Mouse (Mus musculus) subcutaneous adipose tissue, adult 2 months (tissue): ENCODE measurements around the gene H2-Eb2. TPM values are rescaled to one million over a fixed set of nuclear protein-coding genes. Genes with fewer than 3 reads are reported as not detected.

Source experiments
- polyA plus RNA-seq: library from polyadenylated mRNA; depleted of rRNA; stranded (reverse); fragments of >200 nt; gene quantifications from 2 replicates; pipeline ENCODE4 v1.2.3, GENCODE M21; 2012; ENCODE audit warnings: low replicate concordance; rRNA removed

H2-Eb2 gene
- 0.09 and 0.17 TPM in 2 replicates for polyA plus RNA-seq

DNA sequence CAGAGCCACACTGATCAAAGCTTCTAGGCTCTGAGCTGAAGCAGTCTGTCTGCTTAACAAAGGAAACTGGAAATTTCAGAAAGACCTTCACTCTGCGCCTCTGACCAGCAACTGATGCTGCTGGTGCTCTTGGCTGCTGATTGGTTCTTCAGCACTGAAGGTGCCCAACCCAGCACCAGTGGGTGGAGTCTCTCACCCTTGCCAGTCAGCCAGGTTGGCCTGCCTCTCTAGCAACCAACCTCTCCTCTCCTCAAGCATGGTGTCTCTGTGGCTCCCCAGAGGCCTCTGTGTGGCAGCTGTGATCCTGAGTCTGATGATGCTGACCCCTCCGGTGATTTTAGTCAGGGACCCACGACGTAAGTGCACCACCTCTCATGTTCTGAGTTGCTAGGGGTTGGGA, at the start of gene H2-Eb2:
H2-Eb2 (plus strand) TSS at position 230 of the 400 bp plus-strand sequence.

DNA sequence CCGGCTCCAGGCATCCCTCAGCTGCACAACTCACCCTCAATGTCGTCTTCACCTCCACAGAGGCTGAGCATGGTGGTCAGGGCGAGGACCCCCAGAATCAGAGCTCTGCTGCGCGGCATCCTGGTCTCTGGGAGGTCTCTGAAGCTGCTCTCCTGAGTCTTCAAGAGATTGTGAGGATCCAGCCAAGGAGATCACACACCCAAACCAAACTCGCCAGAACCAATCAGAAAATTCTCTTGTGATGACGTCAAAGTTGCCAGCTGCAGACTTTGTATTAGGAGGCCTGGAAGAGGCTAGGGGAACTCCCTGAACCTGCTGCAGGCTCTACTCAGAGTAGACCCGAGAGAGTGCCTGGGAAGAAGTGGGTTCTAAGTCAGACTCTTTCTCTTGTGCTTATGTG, 37.8 kb upstream of the H2-Eb2 start, which contains the start of gene H2-Aa:
H2-Aa (minus strand) TSS at position 176 of the 400 bp plus-strand sequence.

DNA sequence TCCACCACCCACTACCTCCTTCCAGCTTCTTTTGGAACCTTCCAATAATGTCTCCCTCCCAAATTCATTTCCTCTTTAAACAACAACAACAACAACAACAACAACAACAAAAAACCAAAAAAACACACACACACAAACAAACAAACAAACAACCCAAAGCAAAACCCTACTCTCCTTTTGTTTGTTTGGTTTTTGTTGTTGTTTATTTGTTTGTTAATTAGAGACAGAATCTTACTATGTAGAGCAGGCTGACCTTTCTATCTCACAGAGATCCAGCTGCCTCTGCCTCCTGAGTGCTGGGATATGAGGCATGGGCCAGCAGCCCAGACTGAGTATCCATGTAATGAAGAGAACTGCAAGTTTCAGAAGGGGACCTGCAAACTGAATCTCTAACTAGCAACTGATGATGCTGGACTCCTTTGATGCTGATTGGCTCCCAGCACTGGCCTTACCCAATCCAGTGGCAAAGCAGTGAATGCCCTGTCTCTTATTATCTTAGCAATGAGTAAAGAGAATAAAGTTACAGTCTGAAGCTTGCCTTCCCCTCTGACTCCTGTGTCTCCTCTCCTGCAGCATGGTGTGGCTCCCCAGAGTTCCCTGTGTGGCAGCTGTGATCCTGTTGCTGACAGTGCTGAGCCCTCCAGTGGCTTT, 20.0 kb upstream of the H2-Eb2 start, which contains the start of gene H2-Eb1:
H2-Eb1 (plus strand) TSS at position 488 of the 651 bp plus-strand sequence.

DNA sequence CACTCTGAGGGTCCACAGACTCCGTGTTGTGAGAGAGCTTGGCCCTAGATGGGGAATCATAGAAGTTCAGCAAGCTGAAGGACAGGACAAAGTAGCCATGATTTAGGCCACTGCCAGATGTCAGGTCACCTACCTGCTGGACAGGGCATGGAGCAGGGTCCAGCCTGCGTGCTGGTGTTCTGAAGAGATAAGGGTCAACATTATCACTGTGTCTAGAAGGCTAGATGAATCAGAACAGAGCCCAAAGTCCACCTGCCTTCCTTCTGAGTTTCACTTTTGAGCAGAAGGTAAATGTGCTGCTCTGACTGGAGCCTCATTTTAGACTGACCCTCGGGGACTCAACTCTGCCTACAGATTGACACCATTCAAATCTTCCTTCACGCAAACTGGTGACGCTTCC, 29.1 kb downstream of the H2-Eb2 start, which contains the start of gene Btnl2:
Btnl2 (plus strand) TSS at position 284 of the 400 bp plus-strand sequence.

DNA sequence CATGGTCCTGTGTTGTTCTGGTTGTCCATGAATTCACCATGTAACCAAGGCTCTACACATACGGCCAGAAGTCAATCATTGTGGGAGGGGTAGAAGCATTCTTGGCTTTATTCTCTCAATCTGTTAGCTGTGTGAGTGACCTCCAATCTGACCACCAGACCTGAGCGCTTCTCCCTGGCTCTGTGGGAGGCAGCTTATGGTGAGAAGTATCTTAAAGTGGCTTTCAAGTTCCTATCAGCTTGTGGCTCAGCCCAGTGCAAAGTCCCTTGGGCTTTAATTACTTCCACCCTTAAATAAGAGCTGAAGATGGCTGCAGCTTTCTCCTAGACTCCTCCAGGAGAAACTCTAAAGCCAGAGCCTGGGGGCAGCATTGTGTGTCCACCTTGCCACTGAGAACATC, 51.4 kb downstream of the H2-Eb2 start, which contains the start of gene Btnl1:
Btnl1 (plus strand) TSS at position 286 of the 400 bp plus-strand sequence.

Other genes with a start within 250 kb of the H2-Eb2 start
- 1.5 and 8.0 TPM in 2 replicates for gene H2-Oa, start 233.3 kb upstream of the H2-Eb2 start, polyA plus RNA-seq
- 57.9 and 70.0 TPM in 2 replicates for gene H2-DMa, start 206.1 kb upstream of the H2-Eb2 start, polyA plus RNA-seq
- 90.8 and 138 TPM in 2 replicates for gene Brd2, start 203.0 kb upstream of the H2-Eb2 start, polyA plus RNA-seq
- 4.7 and 9.3 TPM in 2 replicates for gene H2-DMb2, start 182.4 kb upstream of the H2-Eb2 start, polyA plus RNA-seq
- 81.8 and 86.9 TPM in 2 replicates for gene H2-DMb1, start 172.6 kb upstream of the H2-Eb2 start, polyA plus RNA-seq
- gene Tap1, start 138.1 kb upstream of the H2-Eb2 start, polyA plus RNA-seq: 50.0 and 54.7 TPM in 2 replicates
- 69.5 and 80.5 TPM in 2 replicates for gene Psmb9, start 137.9 kb upstream of the H2-Eb2 start, polyA plus RNA-seq
- 118 and 150 TPM in 2 replicates for gene Psmb8, start 127.9 kb upstream of the H2-Eb2 start, polyA plus RNA-seq
- 59.2 and 66.5 TPM in 2 replicates for gene Tap2, start 122.1 kb upstream of the H2-Eb2 start, polyA plus RNA-seq
- gene H2-Ob, start 86.8 kb upstream of the H2-Eb2 start, polyA plus RNA-seq: 4.2 and 6.1 TPM in 2 replicates
- gene H2-Ab1, start 68.0 kb upstream of the H2-Eb2 start, polyA plus RNA-seq: 701 and 1,325 TPM in 2 replicates
- 503 and 676 TPM in 2 replicates for gene H2-Aa, start 37.8 kb upstream of the H2-Eb2 start, polyA plus RNA-seq
- gene H2-Eb1, start 19.8 kb upstream of the H2-Eb2 start, polyA plus RNA-seq: 257 and 334 TPM in 2 replicates
- 1.3 TPM in 2 replicates for gene Btnl2, start 29.2 kb downstream of the H2-Eb2 start, polyA plus RNA-seq
- not detected in 2 replicates for gene Btnl1, start 51.5 kb downstream of the H2-Eb2 start, polyA plus RNA-seq
- 0.94 and 1.8 TPM in 2 replicates for gene BC051142, start 73.2 kb downstream of the H2-Eb2 start, polyA plus RNA-seq
- gene Btnl4, start 151.7 kb downstream of the H2-Eb2 start, polyA plus RNA-seq: 0.40 TPM in 1 of 2 replicates, not detected in the other
- gene Btnl6, start 191.7 kb downstream of the H2-Eb2 start, polyA plus RNA-seq: not detected in 2 replicates
- gene Notch4, start 238.6 kb downstream of the H2-Eb2 start, polyA plus RNA-seq: 22.4 and 68.7 TPM in 2 replicates